Mouse (Mus musculus) T-cell, adult 2 months (primary cell): ENCODE measurements around the gene Ncoa5.

ENCODE experiments used
- DNase-seq: peaks from one replicate; pipeline ENCODE4 v3.0.0; 2022; ENCODE audit warnings: low spot score

Ncoa5 gene

GRCm38 (mm10) chr2:164994156-164994555, 40.5 kb downstream of the Ncoa5 start:
- no peak for DNase-seq

- DNase-seq: no peak
Observed at GRCm38 (mm10) chr2:164991808-164992207, 42.9 kb downstream of the Ncoa5 start.

GRCm38 (mm10) chr2:164991111-164991510, 43.6 kb downstream of the Ncoa5 start:
- no peak for DNase-seq

GRCm38 (mm10) chr2:164988777-164989176, 45.9 kb downstream of the Ncoa5 start:
- DNase-seq: no peak

- no peak for DNase-seq
Observed at GRCm38 (mm10) chr2:164986371-164987027, 48.2 kb downstream of the Ncoa5 start.

- DNase-seq: no peak
Observed at GRCm38 (mm10) chr2:164985962-164986361, 48.7 kb downstream of the Ncoa5 start.

GRCm38 (mm10) chr2:164979749-164980148, 54.9 kb downstream of the Ncoa5 start:
- DNase-seq: no peak

GRCm38 (mm10) chr2:164975611-164976010, 59.1 kb downstream of the Ncoa5 start:
- no peak for DNase-seq

- DNase-seq: no peak
Observed at GRCm38 (mm10) chr2:164972646-164973045, 62.0 kb downstream of the Ncoa5 start.

- no peak for DNase-seq
Observed at GRCm38 (mm10) chr2:164970631-164971196, 64.0 kb downstream of the Ncoa5 start.

- no peak for DNase-seq
Observed at GRCm38 (mm10) chr2:164969348-164969781, 65.3 kb downstream of the Ncoa5 start.

GRCm38 (mm10) chr2:164968451-164968851, 66.2 kb downstream of the Ncoa5 start:
- no peak for DNase-seq

- DNase-seq: no peak
Observed at GRCm38 (mm10) chr2:164967761-164968440, 66.8 kb downstream of the Ncoa5 start.

GRCm38 (mm10) chr2:164967193-164967592, 67.5 kb downstream of the Ncoa5 start:
- DNase-seq: no peak

GRCm38 (mm10) chr2:164966381-164966780, 68.3 kb downstream of the Ncoa5 start:
- no peak for DNase-seq

GRCm38 (mm10) chr2:164964981-164965380, 69.7 kb downstream of the Ncoa5 start:
- no peak for DNase-seq

- no peak for DNase-seq
Observed at GRCm38 (mm10) chr2:164964242-164964894, 70.3 kb downstream of the Ncoa5 start.

- no peak for DNase-seq
Observed at GRCm38 (mm10) chr2:164962183-164962580, 72.5 kb downstream of the Ncoa5 start.

- DNase-seq: peak; percentile 62
Observed at GRCm38 (mm10) chr2:164961506-164962182, 73.0 kb downstream of the Ncoa5 start.

GRCm38 (mm10) chr2:164960716-164961441, 73.8 kb downstream of the Ncoa5 start, which contains the start of gene Slc12a5:
Gene Slc12a5 (plus strand): TSS chr2:164960802.
- no peak for DNase-seq

GRCm38 (mm10) chr2:164957548-164958315, 76.9 kb downstream of the Ncoa5 start:
- no peak for DNase-seq
